Mouse (Mus musculus) liver, adult 2 months (tissue): ENCODE results near the gene Rpl41.
"Not testable (repeated sequence)": the region's sequence is repeated elsewhere in the genome, so short reads cannot be mapped to it uniquely, and the experiment has no call there.

Experiments used
- CTCF ChIP-seq: fragments of 200-500 bp; IDR thresholded peaks from 2 replicates; pipeline ENCODE4 v1.5.1; 2011; ENCODE audit warnings: low read depth, low read length, control low read depth
- POLR2A ChIP-seq: fragments of 200-500 bp; IDR thresholded peaks from 2 replicates; pipeline ENCODE4 v1.6.1; 2011; ENCODE audit warnings: low read length, control low read depth; ENCODE audit not compliant: insufficient read depth; ENCODE audit errors: extremely low read depth

GRCm38 (mm10) chr10:128550144-128550823, 1.2 kb upstream of the Rpl41 start:
- not testable (repeated sequence) for TF ChIP-seq CTCF, POLR2A
